Mouse (Mus musculus): ENCODE measurements around the gene Ubtd2. TPM values are rescaled to one million over a fixed set of nuclear protein-coding genes. Genes with fewer than 3 reads are reported as not detected.
A peak's percentile ranks its signal among the peaks of the same experiment; 100 is the strongest.

The Ubtd2 gene
- polyA plus RNA-seq, 1 experiment from 2014 or later, result 27.1 TPM

GRCm38 (mm10) chr11:32552401-32553090 is 97.4 kb downstream of the Ubtd2 start:
- H3K4me1 ChIP-seq (ENCODE audit: control insufficient read depth, insufficient read depth, low read length), result peaks cover 45% of the 10 kb centered on the region
- 0 out of 2 replicates have a peak overlapping the region, but pooled peaks have one; percentile 2 for H3K4me2 ChIP-seq (ENCODE audit: low read depth, low read length)
- ATAC-seq (replicated peaks; ENCODE audit: extremely low read depth, insufficient read depth, low FRiP score), result peak; percentile 29; the same call in 1 of the 2 replicates

GRCm38 (mm10) chr11:32553311-32554140 is 98.4 kb downstream of the Ubtd2 start:
- Histone ChIP-seq H3K4me3 (ENCODE audit: low read length) (no peak overlapping the region), H3K4me1 (ENCODE audit: control insufficient read depth, insufficient read depth, low read length) (peaks cover 39% of the 10 kb centered on the region), H3K27ac (ENCODE audit: low read length) (peak overlapping the region; percentile 25), H3K9ac (ENCODE audit: low read length) (no peak overlapping the region), H3K4me2 (ENCODE audit: low read depth, low read length) (peak overlapping the region; percentile 15; the same call in 1 of the 2 replicates), H3K36me3 (ENCODE audit: control insufficient read depth, insufficient read depth) (no peaks in the 10 kb centered on the region), H3K27me3 (ENCODE audit: control insufficient read depth, insufficient read depth, low read length) (no peaks in the 10 kb centered on the region), H3K9me3 (replicated peaks; ENCODE audit: control insufficient read depth, low read length) (no peaks in the 10 kb centered on the region)
- ATAC-seq (replicated peaks; ENCODE audit: extremely low read depth, insufficient read depth, low FRiP score), result no peak; the same call in 1 of the 2 replicates
- 41% methylated on average over 14 of the region's 14 CpGs for WGBS

More at GRCm38 (mm10) chr11:32552401-32553090, 97.4 kb downstream of the Ubtd2 start:
- WGBS, result 57% methylated on average over 13 of the region's 13 CpGs
- Histone ChIP-seq H3K27me3 (ENCODE audit: control insufficient read depth, insufficient read depth, low read length) (no peaks in the 10 kb centered on the region), H3K27ac (ENCODE audit: low read length) (peak overlapping the region; percentile 33), H3K36me3 (ENCODE audit: control insufficient read depth, insufficient read depth) (no peaks in the 10 kb centered on the region), H3K9ac (ENCODE audit: low read length) (no peak overlapping the region; the same call in 1 of the 2 replicates), H3K4me3 (ENCODE audit: low read length) (no peak overlapping the region), H3K9me3 (replicated peaks; ENCODE audit: control insufficient read depth, low read length) (no peaks in the 10 kb centered on the region)

- peak overlapping the region; percentile 25; the same call in 1 of the 2 replicates for H3K27ac ChIP-seq (ENCODE audit: low read length)
- no peak for ATAC-seq (replicated peaks; ENCODE audit: extremely low read depth, insufficient read depth, low FRiP score)
- H3K4me3 ChIP-seq (ENCODE audit: low read length), result no peak overlapping the region
- no peak overlapping the region for H3K4me2 ChIP-seq (ENCODE audit: low read depth, low read length)
- no peaks in the 10 kb centered on the region for H3K9me3 ChIP-seq (replicated peaks; ENCODE audit: control insufficient read depth, low read length)
- H3K36me3 ChIP-seq (ENCODE audit: control insufficient read depth, insufficient read depth), result no peaks in the 10 kb centered on the region
- no peaks in the 10 kb centered on the region for H3K27me3 ChIP-seq (ENCODE audit: control insufficient read depth, insufficient read depth, low read length)
- H3K4me1 ChIP-seq (ENCODE audit: control insufficient read depth, insufficient read depth, low read length), result peaks cover 42% of the 10 kb centered on the region
- 63% methylated on average over 14 of the region's 14 CpGs for WGBS
- no peak overlapping the region for H3K9ac ChIP-seq (ENCODE audit: low read length)
These were observed 99.2 kb downstream of the Ubtd2 start for GRCm38 (mm10) chr11:32554141-32555091.

- H3K4me2 ChIP-seq (ENCODE audit: low read depth, low read length), result no peak overlapping the region
- no peak overlapping the region for H3K9ac ChIP-seq (ENCODE audit: low read length)
- no peak for ATAC-seq (replicated peaks; ENCODE audit: extremely low read depth, insufficient read depth, low FRiP score)
- no peaks in the 10 kb centered on the region for H3K36me3 ChIP-seq (ENCODE audit: control insufficient read depth, insufficient read depth)
- H3K27ac ChIP-seq (ENCODE audit: low read length), result no peak overlapping the region
- peaks cover 42% of the 10 kb centered on the region for H3K4me1 ChIP-seq (ENCODE audit: control insufficient read depth, insufficient read depth, low read length)
- no peak overlapping the region for H3K4me3 ChIP-seq (ENCODE audit: low read length)
- WGBS, result 79% methylated on average over 12 of the region's 12 CpGs
- no peaks in the 10 kb centered on the region for H3K9me3 ChIP-seq (replicated peaks; ENCODE audit: control insufficient read depth, low read length)
- H3K27me3 ChIP-seq (ENCODE audit: control insufficient read depth, insufficient read depth, low read length), result no peaks in the 10 kb centered on the region
These were observed 100.0 kb downstream of the Ubtd2 start for GRCm38 (mm10) chr11:32555103-32555689.

- no peaks in the 10 kb centered on the region for H3K27me3 ChIP-seq (ENCODE audit: control insufficient read depth, insufficient read depth, low read length)
- H3K9me3 ChIP-seq (replicated peaks; ENCODE audit: control insufficient read depth, low read length), result no peaks in the 10 kb centered on the region
- H3K9ac ChIP-seq (ENCODE audit: low read length), result no peak overlapping the region
- H3K36me3 ChIP-seq (ENCODE audit: control insufficient read depth, insufficient read depth), result no peaks in the 10 kb centered on the region
- H3K27ac ChIP-seq (ENCODE audit: low read length), result no peak overlapping the region
- ATAC-seq (replicated peaks; ENCODE audit: extremely low read depth, insufficient read depth, low FRiP score), result no peak
- H3K4me1 ChIP-seq (ENCODE audit: control insufficient read depth, insufficient read depth, low read length), result peaks cover 39% of the 10 kb centered on the region
- H3K4me2 ChIP-seq (ENCODE audit: low read depth, low read length), result no peak overlapping the region
- WGBS, result 83% methylated on average over 10 of the region's 10 CpGs
- no peak overlapping the region for H3K4me3 ChIP-seq (ENCODE audit: low read length)
These were observed 101.3 kb downstream of the Ubtd2 start for GRCm38 (mm10) chr11:32556333-32556990.

- no peak overlapping the region for H3K9ac ChIP-seq (ENCODE audit: low read length)
These were observed 102.9 kb downstream of the Ubtd2 start for GRCm38 (mm10) chr11:32558026-32558425.

GRCm38 (mm10) chr11:32558677-32559076 is 103.5 kb downstream of the Ubtd2 start:
- Histone ChIP-seq H3K4me1 (ENCODE audit: control insufficient read depth, insufficient read depth, low read length) (peaks cover 29% of the 10 kb centered on the region), H3K27me3 (ENCODE audit: control insufficient read depth, insufficient read depth, low read length) (no peaks in the 10 kb centered on the region), H3K36me3 (ENCODE audit: control insufficient read depth, insufficient read depth) (no peaks in the 10 kb centered on the region), H3K27ac (ENCODE audit: low read length) (no peak overlapping the region), H3K4me2 (ENCODE audit: low read depth, low read length) (no peak overlapping the region), H3K9ac (ENCODE audit: low read length) (no peak overlapping the region), H3K9me3 (replicated peaks; ENCODE audit: control insufficient read depth, low read length) (no peaks in the 10 kb centered on the region), H3K4me3 (ENCODE audit: low read length) (no peak overlapping the region)
- no peak for ATAC-seq (replicated peaks; ENCODE audit: extremely low read depth, insufficient read depth, low FRiP score)
- 35% methylated on average over 8 of the region's 8 CpGs for WGBS

More at GRCm38 (mm10) chr11:32558026-32558425, 102.9 kb downstream of the Ubtd2 start:
- ATAC-seq (replicated peaks; ENCODE audit: extremely low read depth, insufficient read depth, low FRiP score), result no peak
- no peak overlapping the region for H3K27ac ChIP-seq (ENCODE audit: low read length)
- H3K9me3 ChIP-seq (replicated peaks; ENCODE audit: control insufficient read depth, low read length), result no peaks in the 10 kb centered on the region
- WGBS, result 95% methylated on average over 4 of the region's 4 CpGs
- H3K4me1 ChIP-seq (ENCODE audit: control insufficient read depth, insufficient read depth, low read length), result peaks cover 36% of the 10 kb centered on the region
- H3K27me3 ChIP-seq (ENCODE audit: control insufficient read depth, insufficient read depth, low read length), result no peaks in the 10 kb centered on the region
- no peaks in the 10 kb centered on the region for H3K36me3 ChIP-seq (ENCODE audit: control insufficient read depth, insufficient read depth)
- no peak overlapping the region for H3K4me2 ChIP-seq (ENCODE audit: low read depth, low read length)
- no peak overlapping the region for H3K4me3 ChIP-seq (ENCODE audit: low read length)
